Mouse (Mus musculus) C2C12 (cell line): Measurements from ENCODE around the gene Cdk2ap2.

Experiments used
- CTCF ChIP-seq: IDR thresholded peaks from one replicate; pipeline ENCODE4 v1.5.1; 2011; ENCODE audit not compliant: control insufficient read depth, insufficient read depth, insufficient read length
- MAX ChIP-seq: IDR thresholded peaks from one replicate; pipeline ENCODE4 v1.6.1; 2011; ENCODE audit warnings: mild to moderate bottlenecking, control low read depth
- USF1 ChIP-seq: IDR thresholded peaks from one replicate; pipeline ENCODE4 v1.6.1; 2011; ENCODE audit warnings: low read depth, mild to moderate bottlenecking, control low read depth, moderate library complexity

DNA sequence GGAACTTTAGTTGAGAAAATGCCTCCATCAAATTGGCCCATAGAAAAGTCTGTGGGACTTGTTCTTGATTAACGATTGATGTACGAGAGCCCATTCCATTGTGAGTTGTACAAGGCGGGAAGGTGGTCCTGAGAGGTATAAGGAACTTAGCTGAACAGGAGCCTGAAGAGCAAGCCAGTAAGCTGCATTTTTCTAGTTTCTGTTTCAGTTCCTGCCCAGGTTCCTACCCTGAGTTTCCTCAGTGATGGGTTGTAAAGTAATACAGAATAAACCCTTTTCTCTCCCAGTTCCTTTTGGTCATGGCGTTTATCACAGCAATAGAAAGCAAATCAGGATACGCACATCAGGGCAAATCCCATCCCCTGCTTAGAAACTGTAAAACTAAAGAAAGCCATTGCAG, 40.9 kb downstream of the Cdk2ap2 start:
- TF ChIP-seq CTCF, result no peak
- TF ChIP-seq USF1, result no peak
- TF ChIP-seq MAX, result no peak
